Mouse (Mus musculus): ENCODE data around the gene Sh3pxd2b. TPM values are rescaled to one million over a fixed set of nuclear protein-coding genes. Genes with fewer than 3 reads are reported as not detected.

Gene Sh3pxd2b
- polyA plus RNA-seq, 1 experiment from 2014 or later: 16.8 TPM

DNA sequence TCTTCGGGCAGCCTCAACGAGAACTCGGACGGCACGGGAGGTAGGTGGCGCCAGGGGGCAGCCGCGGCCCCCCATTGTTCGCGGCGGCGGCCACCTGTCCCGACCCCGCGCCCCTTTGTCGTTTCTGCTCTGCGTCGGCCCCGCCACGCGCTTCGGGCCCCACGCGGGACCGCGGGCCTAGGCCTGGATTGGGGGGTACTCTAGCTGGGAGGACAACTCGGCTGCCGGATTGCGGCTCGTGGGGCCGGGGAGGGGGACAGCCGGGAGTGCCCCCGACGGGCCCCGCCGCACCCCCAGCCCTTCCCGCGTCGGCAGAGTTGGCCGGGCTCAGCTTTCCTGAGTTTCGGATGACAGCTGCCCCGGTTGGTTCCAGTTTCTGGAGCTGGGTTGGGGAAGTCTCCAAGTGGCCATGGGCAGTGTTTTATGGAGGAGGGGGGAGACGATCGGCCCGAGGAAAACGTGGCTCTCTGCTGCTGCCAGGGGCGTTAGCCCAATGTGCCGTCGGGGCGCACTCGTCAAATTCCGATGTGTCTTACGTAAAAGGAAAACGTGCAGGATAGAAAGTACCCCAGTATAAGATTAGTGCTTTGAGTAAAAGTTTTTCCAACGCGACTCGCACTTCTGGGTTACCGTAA, 108.0 kb downstream of the Sh3pxd2b start:
- peak overlapping the region; percentile 86 for H3K4me3 ChIP-seq
- H3K36me3 ChIP-seq: no peaks in the 10 kb centered on the region
- peak overlapping the region; percentile 99 for H3K27ac ChIP-seq
- no peaks in the 10 kb centered on the region for H3K9me3 ChIP-seq
- WGBS: under 1% methylated on average over 58 of the region's 58 CpGs
- DNase-seq (ENCODE audit: low spot score): no peak
- H3K27me3 ChIP-seq (ENCODE audit: insufficient read depth, poor library complexity, severe bottlenecking): no peaks in the 10 kb centered on the region
- H3K4me1 ChIP-seq: peaks cover 7% of the 10 kb centered on the region; the same call in 1 of the 2 replicates

DNA sequence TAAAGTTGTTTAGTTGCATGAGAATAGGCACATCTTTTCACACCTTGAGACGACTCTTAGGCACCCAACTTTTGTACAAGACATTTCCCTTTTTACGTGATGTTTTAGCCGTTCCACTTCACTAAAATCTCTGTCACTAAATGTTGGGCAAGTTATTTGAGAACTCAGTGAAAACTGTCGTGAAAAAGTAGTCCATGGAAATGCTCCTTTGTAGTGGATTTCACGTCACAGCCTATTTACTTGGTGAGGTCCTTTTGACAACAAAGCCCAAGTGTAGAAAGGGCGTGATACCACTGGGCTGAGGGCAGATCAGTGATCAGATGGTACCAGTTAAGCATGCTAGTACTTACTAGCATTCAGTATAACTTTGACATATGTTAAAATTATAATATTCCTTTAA, 108.7 kb downstream of the Sh3pxd2b start:
- 16% methylated on average over 6 of the region's 6 CpGs for WGBS
- Histone ChIP-seq H3K27ac (peak overlapping the region; percentile 99), H3K4me1 (peaks cover 7% of the 10 kb centered on the region; the same call in 1 of the 2 replicates), H3K4me3 (peak overlapping the region; percentile 86), H3K9me3 (no peaks in the 10 kb centered on the region), H3K27me3 (ENCODE audit: insufficient read depth, poor library complexity, severe bottlenecking) (no peaks in the 10 kb centered on the region), H3K36me3 (no peaks in the 10 kb centered on the region)
- no peak for DNase-seq (ENCODE audit: low spot score)

DNA sequence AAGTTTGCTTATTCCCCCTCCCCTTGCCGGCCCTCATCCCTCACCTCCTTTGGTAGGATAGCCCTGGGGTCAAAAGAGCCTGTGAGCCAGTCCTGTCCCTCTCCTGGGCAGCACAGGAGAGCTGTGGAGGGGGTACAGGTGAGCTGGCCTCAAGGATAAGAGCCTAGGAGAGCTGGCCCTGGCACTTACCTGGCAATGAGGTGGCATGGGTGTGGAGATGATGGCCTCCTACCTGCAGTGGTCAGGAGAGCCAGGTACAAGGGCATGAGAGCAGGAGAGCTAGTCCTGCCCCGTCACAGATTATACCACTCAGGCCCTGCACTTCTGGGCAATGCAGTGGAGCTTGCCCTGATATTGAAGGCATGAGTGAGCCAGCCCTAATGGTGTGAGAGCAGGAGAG, 116.7 kb downstream of the Sh3pxd2b start:
- 79% methylated on average over 2 of the region's 2 CpGs for WGBS

DNA sequence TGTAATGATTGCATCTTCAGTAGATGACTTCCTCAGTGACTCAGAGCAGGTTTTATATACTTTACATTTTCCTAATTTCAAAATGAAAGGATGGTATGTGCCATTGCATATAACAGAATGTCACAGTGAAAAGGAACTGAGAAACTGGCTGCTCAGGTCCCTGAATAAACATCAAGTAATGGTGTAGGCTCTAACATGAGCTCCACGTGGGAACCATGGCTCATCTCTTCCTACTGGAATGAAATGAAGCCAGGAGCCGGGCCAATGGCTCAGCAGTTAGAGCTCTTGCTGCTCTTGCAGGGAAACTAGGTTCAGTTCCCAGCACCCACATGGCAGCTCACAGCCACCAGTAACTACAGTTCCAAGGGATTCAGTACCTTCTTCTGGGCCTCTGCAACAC, 124.3 kb downstream of the Sh3pxd2b start:
- H3K9me3 ChIP-seq: no peaks in the 10 kb centered on the region
- no peaks in the 10 kb centered on the region for H3K27me3 ChIP-seq (ENCODE audit: insufficient read depth, poor library complexity, severe bottlenecking)
- no peak overlapping the region for H3K4me3 ChIP-seq
- no peaks in the 10 kb centered on the region for H3K36me3 ChIP-seq
- H3K4me1 ChIP-seq: no peaks in the 10 kb centered on the region
- H3K27ac ChIP-seq: no peak overlapping the region
- WGBS: 75% methylated on average over 2 of the region's 2 CpGs
- no peak for DNase-seq (ENCODE audit: low spot score)

More for the DNA sequence above, 116.7 kb downstream of the Sh3pxd2b start:
- Histone ChIP-seq H3K27me3 (ENCODE audit: insufficient read depth, poor library complexity, severe bottlenecking) (no peaks in the 10 kb centered on the region), H3K9me3 (no peaks in the 10 kb centered on the region), H3K4me1 (peaks cover 5% of the 10 kb centered on the region; the same call in 1 of the 2 replicates), H3K27ac (no peak overlapping the region), H3K36me3 (no peaks in the 10 kb centered on the region), H3K4me3 (no peak overlapping the region)
- DNase-seq (ENCODE audit: low spot score): no peak

DNA sequence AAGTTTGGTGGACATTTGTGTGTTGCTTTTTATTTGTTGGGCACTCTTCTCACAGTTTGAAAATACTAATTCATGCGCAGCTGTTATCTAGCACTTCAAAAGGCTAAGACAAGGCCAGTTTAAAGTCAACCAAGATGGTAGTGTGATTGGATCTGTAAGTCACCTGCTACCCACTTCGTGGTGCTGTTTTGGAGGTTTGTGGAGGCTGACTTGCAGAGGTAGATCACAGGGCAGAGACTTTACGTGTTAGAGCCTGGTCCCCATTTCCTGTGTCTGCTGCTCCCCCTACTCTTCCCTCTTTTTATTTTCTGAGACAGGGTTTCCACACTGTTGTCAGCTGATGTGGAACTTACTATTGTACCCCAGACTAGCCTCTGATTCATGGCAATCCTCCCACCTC, 127.1 kb downstream of the Sh3pxd2b start:
- Histone ChIP-seq H3K27ac (no peak overlapping the region), H3K9me3 (no peaks in the 10 kb centered on the region), H3K4me1 (no peaks in the 10 kb centered on the region), H3K4me3 (no peak overlapping the region), H3K27me3 (ENCODE audit: insufficient read depth, poor library complexity, severe bottlenecking) (no peaks in the 10 kb centered on the region), H3K36me3 (no peaks in the 10 kb centered on the region)
- 78% methylated on average over 3 of the region's 3 CpGs for WGBS
- no peak for DNase-seq (ENCODE audit: low spot score)

DNA sequence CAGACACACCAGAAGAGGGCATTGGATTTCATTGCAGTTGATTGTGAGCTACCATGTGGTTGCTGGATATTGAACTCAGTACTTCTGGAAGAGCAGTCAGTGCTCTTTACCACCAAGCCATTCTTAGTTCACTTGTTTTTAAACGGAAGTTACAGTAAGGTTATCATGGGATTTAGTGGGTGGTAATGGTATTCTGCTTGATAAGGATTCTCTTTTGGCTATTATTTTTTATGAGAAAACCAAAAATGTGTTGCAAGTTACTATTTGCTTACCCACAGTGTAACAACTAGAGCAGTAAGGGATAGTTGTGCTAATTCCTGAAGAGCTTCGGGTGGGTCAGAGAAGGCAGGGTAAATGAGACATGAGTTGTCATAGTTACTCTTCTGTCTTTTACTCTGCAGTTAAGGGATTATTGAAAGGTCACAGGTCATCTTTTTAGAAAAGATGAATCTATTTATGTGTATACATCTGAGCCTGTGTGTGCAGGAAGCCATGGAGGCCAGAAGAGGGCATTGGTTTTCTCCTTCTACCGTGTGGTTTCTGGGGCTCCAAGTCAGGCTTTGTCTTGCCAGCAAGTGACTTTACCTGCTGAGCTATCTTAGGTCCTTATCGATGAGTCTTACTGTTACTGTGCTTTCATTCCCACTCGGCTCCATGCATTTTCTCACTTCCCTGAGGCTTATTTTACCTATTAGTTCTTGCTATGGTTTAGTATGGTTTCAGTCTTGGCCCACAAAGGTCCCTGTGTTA, 128.0 kb downstream of the Sh3pxd2b start:
- H3K27ac ChIP-seq: no peak overlapping the region
- WGBS: 77% methylated on average over 5 of the region's 5 CpGs
- H3K27me3 ChIP-seq (ENCODE audit: insufficient read depth, poor library complexity, severe bottlenecking): no peaks in the 10 kb centered on the region
- no peaks in the 10 kb centered on the region for H3K36me3 ChIP-seq
- H3K4me1 ChIP-seq: no peaks in the 10 kb centered on the region
- no peak for DNase-seq (ENCODE audit: low spot score)
- no peaks in the 10 kb centered on the region for H3K9me3 ChIP-seq
- no peak overlapping the region for H3K4me3 ChIP-seq

Other genes with a start within 250 kb of the Sh3pxd2b start
- 0.14 TPM in 1 of 2 replicates, not detected in the other for gene Il9r, start 147.5 kb upstream of the Sh3pxd2b start, polyA plus RNA-seq (2016; fragmentation: Nextera tagmentation; extraction: Ambion mirVana)
- 69.7 and 84.1 TPM in 2 replicates for gene Snrnp25, start 142.4 kb upstream of the Sh3pxd2b start, polyA plus RNA-seq (2016; fragmentation: Nextera tagmentation; extraction: Ambion mirVana)
- gene Rhbdf1, start 125.5 kb upstream of the Sh3pxd2b start, polyA plus RNA-seq (2016; fragmentation: Nextera tagmentation; extraction: Ambion mirVana): 40.8 and 42.4 TPM in 2 replicates
- 21.3 and 26.3 TPM in 2 replicates for gene Mpg, start 121.3 kb upstream of the Sh3pxd2b start, polyA plus RNA-seq (2016; fragmentation: Nextera tagmentation; extraction: Ambion mirVana)
- 43.8 and 44.5 TPM in 2 replicates for gene Nprl3, start 80.1 kb upstream of the Sh3pxd2b start, polyA plus RNA-seq (2016; fragmentation: Nextera tagmentation; extraction: Ambion mirVana)
- 8,501 and 9,179 TPM in 2 replicates for gene Hba-x, start 71.4 kb upstream of the Sh3pxd2b start, polyA plus RNA-seq (2016; fragmentation: Nextera tagmentation; extraction: Ambion mirVana)
- 4,954 and 6,566 TPM in 2 replicates for gene Hba-a1, start 64.3 kb upstream of the Sh3pxd2b start, polyA plus RNA-seq (2016; fragmentation: Nextera tagmentation; extraction: Ambion mirVana)
- 13.9 and 16.8 TPM in 2 replicates for gene Hbq1b, start 60.9 kb upstream of the Sh3pxd2b start, polyA plus RNA-seq (2016; fragmentation: Nextera tagmentation; extraction: Ambion mirVana)
- 9,075 and 12,184 TPM in 2 replicates for gene Hba-a2, start 51.3 kb upstream of the Sh3pxd2b start, polyA plus RNA-seq (2016; fragmentation: Nextera tagmentation; extraction: Ambion mirVana)
- gene Hbq1a, start 47.8 kb upstream of the Sh3pxd2b start, polyA plus RNA-seq (2016; fragmentation: Nextera tagmentation; extraction: Ambion mirVana): not detected in 2 replicates
- 31.2 and 46.7 TPM in 2 replicates for gene Ubtd2, start 107.5 kb downstream of the Sh3pxd2b start, polyA plus RNA-seq (2016; fragmentation: Nextera tagmentation; extraction: Ambion mirVana)
- 0.36 TPM in 1 of 2 replicates, not detected in the other for gene Efcab9, start 184.3 kb downstream of the Sh3pxd2b start, polyA plus RNA-seq (2016; fragmentation: Nextera tagmentation; extraction: Ambion mirVana)
- 2.3 and 2.8 TPM in 2 replicates for gene Stk10, start 185.5 kb downstream of the Sh3pxd2b start, polyA plus RNA-seq (2016; fragmentation: Nextera tagmentation; extraction: Ambion mirVana)